Comparison of ENCODE assay signal across 8 mouse cellular contexts in the genomic region with DNA sequence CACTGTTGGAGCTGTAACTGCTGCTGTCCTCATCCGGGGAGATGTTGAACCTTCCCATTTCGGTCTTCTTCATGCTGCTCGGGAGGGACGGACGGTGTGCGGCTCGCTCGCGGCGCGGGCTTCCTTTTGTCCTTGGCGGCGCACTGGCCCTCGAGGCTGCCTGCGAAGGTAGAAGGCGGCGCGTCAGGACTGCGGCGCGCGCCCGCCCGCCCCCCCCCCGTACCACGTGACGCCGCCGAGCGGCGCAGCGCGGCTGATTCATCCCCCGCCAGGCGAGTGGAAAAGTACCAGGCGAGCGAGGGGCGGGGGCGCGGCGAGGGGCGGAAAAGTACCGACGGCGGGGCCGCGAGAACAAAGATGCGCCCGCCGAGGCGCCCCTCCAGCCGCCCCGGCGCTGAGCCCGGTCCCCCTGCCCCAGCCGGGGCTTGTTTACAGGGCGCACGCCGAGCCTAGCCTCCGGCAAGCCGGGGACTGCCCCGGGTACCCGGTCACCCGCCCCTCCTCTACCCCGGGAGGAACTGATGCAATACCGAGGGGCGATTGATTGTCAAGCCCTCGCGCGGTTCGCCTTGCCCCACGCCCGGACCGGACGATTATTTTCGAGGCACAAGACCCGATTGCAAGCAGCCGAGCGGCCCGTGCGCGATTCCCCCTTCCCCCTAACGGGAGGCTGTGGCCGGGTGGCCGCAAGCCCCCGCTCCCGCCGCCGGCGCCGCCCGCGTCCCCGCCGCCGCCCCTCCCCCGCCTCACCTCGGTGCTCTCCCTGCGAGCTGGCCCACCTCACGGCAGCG. TPM values are rescaled to one million over a fixed set of nuclear protein-coding genes. Genes with fewer than 3 reads are reported as not detected.
DNase-seq lines count a peak whose midpoint lies in the region; ATAC-seq and TF ChIP-seq lines count a peak whose summit lies in the region.

No protein-coding gene starts in this region.

- peaks cover 48% of the 10 kb centered on the region for H3K36me3 ChIP-seq in embryonic facial prominence, embryonic 14.5 days (ENCODE audit: control insufficient read depth, insufficient read depth, low read length)
- H3K36me3 ChIP-seq in limb, embryonic 14.5 days (ENCODE audit: control insufficient read depth, insufficient read depth, low read length), result peaks cover 47% of the 10 kb centered on the region
- H3K36me3 ChIP-seq in midbrain, embryonic 15.5 days (replicated peaks), result peaks cover 15% of the 10 kb centered on the region

- ATAC-seq in embryonic facial prominence, embryonic 14.5 days (ENCODE audit: low read depth), result peak; percentile 76
- peak; percentile 79 for ATAC-seq in limb, embryonic 14.5 days (ENCODE audit: low FRiP score, low read depth)
- ATAC-seq in midbrain, embryonic 15.5 days (replicated peaks), result peak; percentile 81

- TF ChIP-seq CTCF in bone marrow macrophage, adult 2 months (IDR thresholded peaks at IDR 0.05; ENCODE audit: low read depth, low read length), result no peak

- TF ChIP-seq POLR2A in bone marrow macrophage, adult 2 months (IDR thresholded peaks at IDR 0.05; ENCODE audit: borderline replicate concordance, low read depth, low read length), result no peak
- TF ChIP-seq POLR2A in limb, embryonic 14.5 days (IDR thresholded peaks at IDR 0.05; ENCODE audit: borderline replicate concordance, extremely low read depth, insufficient read depth, insufficient read length), result peak; percentile 66; the same call in 1 of the 2 replicates

- H3K9me3 ChIP-seq in embryonic facial prominence, embryonic 14.5 days (ENCODE audit: control insufficient read depth, low read length), result no peaks in the 10 kb centered on the region
- no peaks in the 10 kb centered on the region for H3K9me3 ChIP-seq in limb, embryonic 14.5 days (ENCODE audit: control insufficient read depth, low read length)
- no peaks in the 10 kb centered on the region for H3K9me3 ChIP-seq in midbrain, embryonic 15.5 days

- H3K4me2 ChIP-seq in embryonic facial prominence, embryonic 14.5 days (ENCODE audit: low read depth, low read length), result peak overlapping the region; percentile 92
- H3K4me2 ChIP-seq in limb, embryonic 14.5 days (replicated peaks; ENCODE audit: low read depth, low read length, severe bottlenecking), result peak overlapping the region; percentile 65
- peak overlapping the region; percentile 74 for H3K4me2 ChIP-seq in midbrain, embryonic 15.5 days

- peak overlapping the region; percentile 88 for H3K4me3 ChIP-seq in bone marrow macrophage, adult 2 months (ENCODE audit: insufficient read depth, low read length)
- peak overlapping the region; percentile 75 for H3K4me3 ChIP-seq in embryonic facial prominence, embryonic 14.5 days (ENCODE audit: low read depth, low read length)
- H3K4me3 ChIP-seq in limb, embryonic 14.5 days (replicated peaks; ENCODE audit: low read length), result peak overlapping the region; percentile 95
- H3K4me3 ChIP-seq in midbrain, embryonic 15.5 days, result peak overlapping the region; percentile 80

- DNase-seq in A20 (ENCODE audit: low read depth, low spot score), result peak; percentile 90
- peak; percentile 89 for DNase-seq in embryonic facial prominence, embryonic 14.5 days (ENCODE audit: low spot score)
- peak; percentile 81 for DNase-seq in heart, adult 8-10 months (ENCODE audit: low spot score)
- peak; percentile 68 to 76 for DNase-seq in kidney, adult 8-10 months
- peak; percentile 83 for DNase-seq in limb, embryonic 14.5 days (ENCODE audit: low spot score)
- peak; percentile 81 to 86 for DNase-seq in spleen, adult 18-20 months

- H3K9ac ChIP-seq in embryonic facial prominence, embryonic 14.5 days (ENCODE audit: low read depth, low read length), result peak overlapping the region; percentile 100
- peak overlapping the region; percentile 100 for H3K9ac ChIP-seq in limb, embryonic 14.5 days (ENCODE audit: low read depth, low read length, severe bottlenecking)
- peak overlapping the region; percentile 94 for H3K9ac ChIP-seq in midbrain, embryonic 15.5 days

- 2% methylated on average over 63 of the region's 101 CpGs for WGBS in embryonic facial prominence, embryonic 14.5 days
- WGBS in limb, embryonic 14.5 days, result 1% methylated on average over 54 of the region's 101 CpGs
- WGBS in midbrain, embryonic 15.5 days, result under 1% methylated on average over 95 of the region's 101 CpGs

- peaks cover 18% of the 10 kb centered on the region for H3K4me1 ChIP-seq in bone marrow macrophage, adult 2 months (ENCODE audit: control insufficient read depth, insufficient read depth, low read length)
- peaks cover 26% of the 10 kb centered on the region for H3K4me1 ChIP-seq in embryonic facial prominence, embryonic 14.5 days (ENCODE audit: control insufficient read depth, insufficient read depth, low read length)
- H3K4me1 ChIP-seq in limb, embryonic 14.5 days (ENCODE audit: control insufficient read depth, insufficient read depth, low read length), result peaks cover 38% of the 10 kb centered on the region
- peaks cover 45% of the 10 kb centered on the region for H3K4me1 ChIP-seq in midbrain, embryonic 15.5 days

- no peaks in the 10 kb centered on the region for H3K27me3 ChIP-seq in embryonic facial prominence, embryonic 14.5 days (replicated peaks; ENCODE audit: control insufficient read depth, insufficient read depth, low read length)
- H3K27me3 ChIP-seq in limb, embryonic 14.5 days (ENCODE audit: control insufficient read depth, insufficient read depth, low read length), result no peaks in the 10 kb centered on the region
- no peaks in the 10 kb centered on the region for H3K27me3 ChIP-seq in midbrain, embryonic 15.5 days (replicated peaks)

- peak overlapping the region; percentile 92 for H3K27ac ChIP-seq in bone marrow macrophage, adult 2 months (ENCODE audit: insufficient read depth, low read depth, low read length)
- H3K27ac ChIP-seq in embryonic facial prominence, embryonic 14.5 days (replicated peaks; ENCODE audit: low read depth, low read length), result peak overlapping the region; percentile 98
- peak overlapping the region; percentile 99 for H3K27ac ChIP-seq in limb, embryonic 14.5 days (replicated peaks; ENCODE audit: low read depth, low read length)
- peak overlapping the region; percentile 99 for H3K27ac ChIP-seq in midbrain, embryonic 15.5 days

RNA-seq across cellular contexts. Expression of gene Slc38a2, which starts 0.7 kb away (rescaled TPM):
- polyA plus RNA-seq in bone marrow macrophage, adult 2 months (2012; ENCODE audit: insufficient read depth, insufficient read length, missing spikeins), result 80.7 and 83.9 TPM in 2 replicates
- 141 and 147 TPM in 2 replicates for polyA plus RNA-seq in embryonic facial prominence, embryonic 14.5 days (2014; fragmentation: Nextera tagmentation; extraction: Ambion mirVana)
- total RNA-seq in heart, adult 8-10 months (2022), result 100 to 1,000 TPM in 2 of 4 experiments, 10 to 100 TPM in 2; 90.5 to 215 (median 150) TPM
- 116 and 137 TPM in 2 replicates for polyA plus RNA-seq in limb, embryonic 14.5 days (2012; rRNA removed)
- 137 and 152 TPM in 2 replicates for polyA plus RNA-seq in limb, embryonic 14.5 days (2014; fragmentation: Nextera tagmentation; extraction: Ambion mirVana)
- 121 and 125 TPM in 2 replicates for polyA plus RNA-seq in midbrain, embryonic 15.5 days (2015; fragmentation: Nextera tagmentation; extraction: Ambion mirVana)

RNA-seq across cellular contexts. Expression of gene Slc38a1, which starts 56.1 kb away (rescaled TPM):
- polyA plus RNA-seq in bone marrow macrophage, adult 2 months (2012; ENCODE audit: insufficient read depth, insufficient read length, missing spikeins), result 26.2 and 31.5 TPM in 2 replicates
- 46.1 and 56.2 TPM in 2 replicates for polyA plus RNA-seq in embryonic facial prominence, embryonic 14.5 days (2014; fragmentation: Nextera tagmentation; extraction: Ambion mirVana)
- total RNA-seq in heart, adult 8-10 months (2022), result 1 to 10 TPM; 3.5 to 7.9 (median 6.1) TPM
- polyA plus RNA-seq in limb, embryonic 14.5 days (2012; rRNA removed), result 50.4 and 59.8 TPM in 2 replicates
- 57.7 and 69.6 TPM in 2 replicates for polyA plus RNA-seq in limb, embryonic 14.5 days (2014; fragmentation: Nextera tagmentation; extraction: Ambion mirVana)
- polyA plus RNA-seq in midbrain, embryonic 15.5 days (2015; fragmentation: Nextera tagmentation; extraction: Ambion mirVana), result 132 and 144 TPM in 2 replicates

Comparison
In these comparisons a context has a peak if more than half of its experiments do, and no peak if none do; other contexts are left out.
1. Peak in every context shown above with its lines: DNase-seq, ATAC-seq, H3K4me3 ChIP-seq and H3K27ac ChIP-seq.